Mouse (Mus musculus) heart, embryonic 10.5 days (tissue): Measurements from ENCODE around the gene Atf6. TPM values are rescaled to one million over a fixed set of nuclear protein-coding genes. Genes with fewer than 3 reads are reported as not detected.

Experiments
- DNase-seq: peaks from one replicate; pipeline ENCODE4 v3.0.0-alpha.2; 2017; ENCODE audit warnings: low spot score
- H3K27ac ChIP-seq: fragments of 300-500 bp; sonication (generic); 2 replicates; pipeline ENCODE4 v1.5.1; 2016; ENCODE audit warnings: mild to moderate bottlenecking
- H3K27me3 ChIP-seq: fragments of 300-500 bp; sonication (generic); 2 replicates; pipeline ENCODE4 v1.6.1; 2016; ENCODE audit warnings: mild to moderate bottlenecking; ENCODE audit not compliant: poor library complexity, insufficient read depth, severe bottlenecking
- H3K36me3 ChIP-seq: fragments of 300-500 bp; sonication (generic); 2 replicates; pipeline ENCODE4 v1.6.1; 2016; ENCODE audit warnings: mild to moderate bottlenecking, moderate library complexity
- H3K4me1 ChIP-seq: fragments of 300-500 bp; sonication (generic); 2 replicates; pipeline ENCODE4 v1.6.1; 2016; ENCODE audit warnings: mild to moderate bottlenecking
- H3K4me3 ChIP-seq: fragments of 300-500 bp; sonication (generic); 2 replicates; pipeline ENCODE4 v1.5.1; 2016; ENCODE audit warnings: mild to moderate bottlenecking, moderate library complexity
- H3K9me3 ChIP-seq: fragments of 300-500 bp; sonication (generic); 2 replicates; pipeline ENCODE4 v1.6.1; 2016; ENCODE audit warnings: mild to moderate bottlenecking, moderate library complexity
- WGBS: fragments of 180-500 bp; shearing (Covaris S2); methylation state at CpG from one replicate; pipeline ENCODE4 v1.1.7; 2016; 5-methylcytosine and 5-hydroxymethylcytosine counted together
- polyA plus RNA-seq: library from polyadenylated mRNA; unstranded; fragments of >200 nt; fragmentation: Nextera tagmentation; extraction: Ambion mirVana; gene quantifications from 2 replicates; pipeline ENCODE4 v1.2.1, GENCODE M21; 2016

Gene Atf6
- polyA plus RNA-seq, 1 experiment from 2014 or later = 10.9 TPM

- peaks cover 18% of the 10 kb centered on the region for H3K4me1 ChIP-seq
- peak; percentile 80 for DNase-seq
- H3K36me3 ChIP-seq = peaks cover 1% of the 10 kb centered on the region; the same call in 1 of the 2 replicates
- H3K27me3 ChIP-seq = no peaks in the 10 kb centered on the region
- H3K4me3 ChIP-seq = no peak overlapping the region
- H3K9me3 ChIP-seq = no peaks in the 10 kb centered on the region
- 80% methylated on average over 13 of the region's 13 CpGs for WGBS
- no peak overlapping the region for H3K27ac ChIP-seq
Observed at GRCm38 (mm10) chr1:170855056-170855760, 12.4 kb downstream of the Atf6 start.

- Histone ChIP-seq H3K36me3 (peaks cover 8% of the 10 kb centered on the region; the same call in 1 of the 2 replicates), H3K4me3 (no peak overlapping the region), H3K27me3 (no peaks in the 10 kb centered on the region), H3K9me3 (no peaks in the 10 kb centered on the region), H3K4me1 (peaks cover 23% of the 10 kb centered on the region), H3K27ac (no peak overlapping the region)
- no peak for DNase-seq
- WGBS = 96% methylated on average over 3 of the region's 3 CpGs
Observed at GRCm38 (mm10) chr1:170853604-170854003, 14.0 kb downstream of the Atf6 start.

DNA sequence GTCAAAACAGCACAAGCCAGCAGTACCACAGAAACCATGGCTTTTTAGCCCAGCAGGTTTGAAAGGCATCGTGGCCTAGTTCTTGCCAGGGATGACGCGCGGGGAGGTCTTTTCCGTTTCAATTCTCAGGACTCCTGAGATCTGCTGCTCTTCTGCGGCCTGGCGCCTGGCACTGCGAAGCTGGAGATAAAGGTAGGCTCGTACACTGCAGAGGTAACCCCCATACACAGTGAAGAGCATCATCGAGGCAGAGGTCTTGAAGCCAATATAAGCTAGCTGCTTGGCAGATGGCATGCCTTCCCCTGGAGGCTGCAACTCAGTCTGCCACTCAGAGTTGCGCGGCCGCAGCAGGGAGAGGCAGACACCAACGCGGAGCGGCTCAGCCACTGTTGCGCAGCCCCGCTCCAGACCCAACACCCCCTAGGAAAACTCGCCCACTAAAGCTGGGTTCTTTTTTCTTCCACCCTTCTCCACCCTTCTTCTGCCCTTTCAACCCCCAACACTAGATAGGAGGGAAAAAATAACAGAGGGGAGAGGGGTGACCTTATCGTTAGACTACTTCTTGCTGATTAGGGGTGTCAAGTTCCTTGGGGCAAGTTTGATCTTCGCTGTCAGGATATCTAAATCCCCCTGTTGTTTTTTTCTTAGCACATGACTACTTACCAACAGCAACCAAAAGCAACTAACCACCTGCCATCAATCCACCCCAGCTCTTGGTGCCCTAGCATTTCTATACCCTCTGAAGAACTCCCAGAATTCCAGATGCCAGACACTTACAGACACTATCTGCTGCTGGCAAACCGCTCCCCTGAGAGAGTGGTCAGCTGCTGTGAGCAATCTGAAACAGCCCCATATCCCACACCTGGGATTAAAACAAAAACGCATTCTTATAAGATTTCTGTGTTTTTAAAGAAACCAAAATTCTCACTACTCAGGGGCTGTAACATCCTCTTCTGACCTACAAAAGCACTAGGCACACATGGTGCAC, 16.6 kb downstream of the Atf6 start:
- H3K4me3 ChIP-seq = peak overlapping the region; percentile 38
- 47% methylated on average over 23 of the region's 23 CpGs for WGBS
- peaks cover 17% of the 10 kb centered on the region; the same call in 1 of the 2 replicates for H3K36me3 ChIP-seq
- H3K27me3 ChIP-seq = no peaks in the 10 kb centered on the region
- H3K27ac ChIP-seq = peak overlapping the region; percentile 57
- no peak for DNase-seq
- peaks cover 29% of the 10 kb centered on the region for H3K4me1 ChIP-seq
- H3K9me3 ChIP-seq = no peaks in the 10 kb centered on the region

DNA sequence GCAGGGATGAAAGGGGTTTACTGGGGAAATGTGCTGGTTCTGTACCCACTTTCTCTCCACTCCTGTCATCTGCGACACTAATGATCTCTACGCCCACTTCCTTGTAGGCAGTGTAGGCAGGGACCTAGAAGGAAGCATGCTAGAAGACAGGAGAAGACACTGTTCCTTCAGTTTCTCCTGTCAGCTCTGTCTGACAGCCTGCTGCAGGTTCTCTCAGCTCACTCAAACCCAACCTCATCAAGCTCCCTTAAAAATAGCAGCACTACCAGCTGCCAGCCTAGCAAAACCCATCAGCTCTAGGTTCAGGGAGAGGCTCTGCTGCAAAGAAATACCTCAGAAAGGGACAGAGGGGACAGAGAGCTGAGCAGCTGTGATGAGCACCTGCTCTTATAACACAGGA, 17.6 kb downstream of the Atf6 start:
- Histone ChIP-seq H3K27ac (peak overlapping the region; percentile 53), H3K27me3 (no peaks in the 10 kb centered on the region), H3K36me3 (peaks cover 17% of the 10 kb centered on the region; the same call in 1 of the 2 replicates), H3K9me3 (no peaks in the 10 kb centered on the region), H3K4me1 (peaks cover 34% of the 10 kb centered on the region), H3K4me3 (no peak overlapping the region)
- no peak for DNase-seq
- WGBS = 90% methylated on average over 2 of the region's 2 CpGs

- 13% methylated on average over 10 of the region's 10 CpGs for WGBS
- peaks cover 17% of the 10 kb centered on the region; the same call in 1 of the 2 replicates for H3K36me3 ChIP-seq
- peak overlapping the region; percentile 79 for H3K27ac ChIP-seq
- no peaks in the 10 kb centered on the region for H3K9me3 ChIP-seq
- H3K4me3 ChIP-seq = peak overlapping the region; percentile 36
- H3K27me3 ChIP-seq = no peaks in the 10 kb centered on the region
- peaks cover 32% of the 10 kb centered on the region for H3K4me1 ChIP-seq
- DNase-seq = peak; percentile 87
Observed at GRCm38 (mm10) chr1:170845448-170846307, 21.9 kb downstream of the Atf6 start.

- no peaks in the 10 kb centered on the region for H3K9me3 ChIP-seq
- peaks cover 12% of the 10 kb centered on the region; the same call in 1 of the 2 replicates for H3K36me3 ChIP-seq
- WGBS = 47% methylated on average over 8 of the region's 8 CpGs
- H3K4me3 ChIP-seq = no peak overlapping the region
- H3K27ac ChIP-seq = 0 out of 2 replicates have a peak overlapping the region, but pooled peaks have one; percentile 42
- no peak for DNase-seq
- H3K4me1 ChIP-seq = peaks cover 23% of the 10 kb centered on the region
- no peaks in the 10 kb centered on the region for H3K27me3 ChIP-seq
Observed at GRCm38 (mm10) chr1:170844380-170844779, 23.2 kb downstream of the Atf6 start.

GRCm38 (mm10) chr1:170839685-170840084, 27.9 kb downstream of the Atf6 start:
- Histone ChIP-seq H3K27ac (no peak overlapping the region), H3K27me3 (no peaks in the 10 kb centered on the region), H3K36me3 (peaks cover 4% of the 10 kb centered on the region), H3K4me3 (no peak overlapping the region), H3K9me3 (no peaks in the 10 kb centered on the region), H3K4me1 (peaks cover 13% of the 10 kb centered on the region; the same call in 1 of the 2 replicates)
- DNase-seq = no peak

DNA sequence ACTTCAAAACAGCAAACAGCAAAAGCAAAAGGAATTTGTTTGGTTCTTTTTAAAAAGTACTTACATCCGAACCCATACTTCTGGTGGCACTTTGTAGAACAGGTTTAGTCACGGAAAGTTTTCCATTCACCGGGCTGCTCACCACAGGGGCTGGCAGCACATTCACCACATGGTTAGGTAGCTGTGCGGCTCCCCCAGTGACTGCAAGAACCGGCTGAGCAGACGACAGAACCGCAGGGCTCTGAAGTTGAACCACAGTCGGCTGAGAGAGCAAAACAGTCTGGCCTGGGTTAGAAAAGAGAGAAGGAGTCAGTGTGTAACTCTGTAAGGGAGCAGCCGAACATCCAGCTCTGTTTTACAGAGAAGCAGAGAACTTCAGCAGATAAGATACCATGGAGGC, 32.8 kb downstream of the Atf6 start:
- Histone ChIP-seq H3K27me3 (no peaks in the 10 kb centered on the region), H3K4me3 (no peak overlapping the region), H3K36me3 (peaks cover 38% of the 10 kb centered on the region), H3K27ac (peak overlapping the region; percentile 18; the same call in 1 of the 2 replicates), H3K4me1 (peaks cover 16% of the 10 kb centered on the region; the same call in 1 of the 2 replicates), H3K9me3 (no peaks in the 10 kb centered on the region)
- 66% methylated on average over 9 of the region's 9 CpGs for WGBS
- DNase-seq = no peak

DNA sequence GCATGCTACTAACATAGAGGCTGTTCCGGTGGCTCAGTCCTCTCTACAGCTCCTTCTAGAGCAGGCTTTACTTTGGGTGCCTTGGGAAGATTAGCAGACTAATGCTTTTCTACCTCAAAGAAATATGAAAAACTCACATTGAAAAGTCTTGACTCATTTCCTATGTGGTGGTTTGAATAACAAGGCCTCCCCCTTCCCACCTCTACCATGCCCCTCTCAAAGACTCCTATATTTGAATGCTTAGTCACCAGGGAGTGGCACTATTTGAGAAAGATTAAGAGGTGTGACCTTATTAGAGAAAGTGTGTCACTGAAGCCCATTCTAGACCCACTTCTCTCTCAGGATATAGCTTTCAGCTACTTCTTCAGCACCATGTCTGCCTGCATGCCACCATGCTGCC, 37.8 kb downstream of the Atf6 start:
- no peak overlapping the region for H3K27ac ChIP-seq
- peaks cover 34% of the 10 kb centered on the region; the same call in 1 of the 2 replicates for H3K36me3 ChIP-seq
- DNase-seq = no peak
- H3K27me3 ChIP-seq = no peaks in the 10 kb centered on the region
- H3K9me3 ChIP-seq = no peaks in the 10 kb centered on the region
- no peak overlapping the region for H3K4me3 ChIP-seq
- H3K4me1 ChIP-seq = peaks cover 10% of the 10 kb centered on the region; the same call in 1 of the 2 replicates
- WGBS = 89% methylated on average over 1 of the region's 1 CpGs

DNA sequence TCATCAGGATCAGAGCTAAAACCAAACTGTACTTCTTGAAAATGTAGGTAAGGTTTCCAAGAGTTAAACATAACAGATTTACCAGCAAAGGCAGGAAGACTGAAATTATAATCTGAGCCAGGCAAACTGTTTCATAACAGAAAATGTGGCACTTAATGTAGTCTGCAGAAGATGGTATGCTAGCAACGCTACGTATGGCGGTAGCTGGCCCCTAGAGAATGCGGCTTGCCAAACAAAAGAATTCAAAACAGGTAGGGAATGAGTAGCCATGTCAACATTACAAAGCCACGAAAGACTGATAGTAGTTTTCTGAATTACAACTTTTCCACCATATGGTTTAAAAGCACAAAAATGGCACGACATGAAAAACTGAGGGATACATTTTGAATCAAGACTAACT, 38.2 kb downstream of the Atf6 start:
- no peak for DNase-seq
- peaks cover 33% of the 10 kb centered on the region; the same call in 1 of the 2 replicates for H3K36me3 ChIP-seq
- H3K27me3 ChIP-seq = no peaks in the 10 kb centered on the region
- H3K4me3 ChIP-seq = no peak overlapping the region
- peaks cover 10% of the 10 kb centered on the region; the same call in 1 of the 2 replicates for H3K4me1 ChIP-seq
- no peaks in the 10 kb centered on the region for H3K9me3 ChIP-seq
- WGBS = 89% methylated on average over 6 of the region's 6 CpGs
- no peak overlapping the region for H3K27ac ChIP-seq

DNA sequence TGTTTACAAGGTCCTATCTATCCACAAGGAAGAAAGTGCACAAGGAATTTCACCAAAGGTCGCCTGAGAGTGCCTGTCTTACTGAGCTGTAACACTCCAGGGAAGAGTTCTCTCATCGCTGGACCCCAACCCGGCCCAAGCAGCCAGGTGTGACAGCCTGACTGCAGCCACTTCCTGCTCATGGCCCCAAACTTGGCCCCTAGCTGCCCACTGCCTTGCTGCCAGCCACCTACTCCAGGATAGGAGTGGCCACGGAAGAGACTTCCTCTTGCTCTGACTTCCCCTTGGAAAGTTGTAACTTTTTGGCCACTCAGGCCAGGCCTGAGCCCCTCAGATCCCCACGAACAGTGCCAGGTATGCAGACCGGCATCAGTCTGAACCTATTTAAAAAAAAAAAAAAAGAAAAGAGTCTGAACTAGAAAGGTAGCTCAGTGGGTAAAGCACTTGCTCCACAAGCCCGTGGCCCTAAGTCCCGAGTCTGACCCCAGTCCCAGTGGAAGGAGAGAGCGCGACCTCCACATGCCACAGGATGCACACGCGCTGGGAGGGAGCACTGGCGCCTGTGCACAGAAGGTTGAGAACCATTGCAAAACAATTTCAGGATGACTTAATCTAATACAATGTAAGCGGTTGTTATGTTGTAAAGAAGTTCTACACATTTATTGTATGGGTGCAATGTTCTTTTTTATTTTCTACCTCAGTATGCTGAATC, 47.3 kb downstream of the Atf6 start:
- Histone ChIP-seq H3K4me3 (no peak overlapping the region), H3K9me3 (no peaks in the 10 kb centered on the region), H3K27me3 (no peaks in the 10 kb centered on the region), H3K36me3 (peaks cover 15% of the 10 kb centered on the region), H3K4me1 (no peaks in the 10 kb centered on the region), H3K27ac (no peak overlapping the region)
- 83% methylated on average over 14 of the region's 14 CpGs for WGBS
- no peak for DNase-seq
